Mouse (Mus musculus) liver, embryonic 14.5 days (tissue): ENCODE data around the gene Gm45713.

Source experiments
- CTCF ChIP-seq: IDR thresholded peaks from 2 replicates; pipeline ENCODE4 v1.5.1; 2016; ENCODE audit warnings: antibody characterized with exemption, low read depth, control low read depth
- EP300 ChIP-seq: IDR thresholded peaks from 2 replicates; pipeline ENCODE4 v1.6.1; 2016; ENCODE audit warnings: antibody characterized with exemption, low read depth

GRCm38 (mm10) chr7:45147267-45147666 lies 11.2 kb upstream of the Gm45713 start:
- TF ChIP-seq CTCF (no peak), EP300 (no peak)
